Mouse (Mus musculus) c-Kit-positive CD71-negative TER-119-negative erythroid progenitor cells, embryonic 14.5 days (primary cell): Measurements from ENCODE around the gene Fry.

Experiments used
- DNase-seq: peaks from one replicate; pipeline ENCODE4 v3.0.0-alpha.2; 2013; ENCODE audit warnings: low read depth

Fry gene

DNA sequence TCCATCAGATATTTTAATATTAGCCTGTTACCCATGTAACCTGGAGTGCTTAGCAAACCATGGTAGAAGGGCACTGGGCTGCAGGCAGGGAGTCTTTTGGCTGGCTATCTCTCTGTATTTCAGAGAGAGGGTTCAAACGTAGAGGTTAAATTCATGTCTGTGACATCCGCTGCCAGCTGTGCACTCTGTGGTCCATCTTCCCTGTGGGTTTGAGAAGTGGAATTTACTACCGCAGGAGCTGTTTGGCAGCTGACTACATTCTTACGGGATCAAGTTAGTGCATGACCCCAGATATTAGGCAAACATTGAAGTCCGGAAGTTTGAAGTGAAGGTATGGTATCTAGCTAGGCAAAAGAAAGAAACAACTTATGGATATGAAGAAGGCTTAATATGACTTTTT is 222.5 kb downstream of the Fry start:
- no peak for DNase-seq

DNA sequence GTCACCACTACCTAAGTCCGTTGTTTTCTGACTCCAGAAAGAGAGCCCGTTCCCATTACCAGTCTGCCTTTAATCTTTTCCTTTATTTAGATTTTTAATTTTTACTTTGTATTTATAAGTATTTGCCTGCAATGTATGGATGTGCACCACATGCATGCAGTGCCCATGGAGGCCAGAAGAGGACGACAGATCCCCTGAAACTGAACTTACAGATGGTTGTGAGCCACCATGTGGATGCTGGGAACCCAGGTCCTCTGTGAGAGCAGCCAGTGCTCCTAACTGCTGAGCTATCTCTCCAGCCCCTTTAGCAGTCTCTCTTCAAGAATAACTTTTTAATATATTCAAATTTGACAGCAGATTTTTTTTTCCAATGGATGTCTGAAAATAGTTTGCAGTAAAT is 223.7 kb downstream of the Fry start:
- no peak for DNase-seq

DNA sequence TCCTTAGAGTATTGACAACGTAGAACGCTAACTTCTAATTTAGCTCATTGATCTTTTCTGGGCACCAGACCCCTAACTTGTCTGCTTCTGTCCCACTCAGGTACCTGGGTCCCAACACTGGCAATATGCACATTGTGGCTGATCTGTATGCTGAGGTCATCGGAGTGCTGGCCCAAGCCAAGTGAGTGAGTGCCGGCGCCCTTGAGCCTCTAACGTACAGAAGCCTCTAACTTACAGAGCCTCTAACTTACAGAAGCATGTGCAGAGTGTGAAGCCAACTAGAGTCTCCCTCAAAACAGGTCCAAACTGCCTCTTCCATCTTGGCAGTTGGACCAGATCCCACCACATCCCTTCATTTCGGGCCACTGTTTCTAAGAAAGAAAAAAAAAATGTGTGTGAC is 227.5 kb downstream of the Fry start:
- DNase-seq: no peak

DNA sequence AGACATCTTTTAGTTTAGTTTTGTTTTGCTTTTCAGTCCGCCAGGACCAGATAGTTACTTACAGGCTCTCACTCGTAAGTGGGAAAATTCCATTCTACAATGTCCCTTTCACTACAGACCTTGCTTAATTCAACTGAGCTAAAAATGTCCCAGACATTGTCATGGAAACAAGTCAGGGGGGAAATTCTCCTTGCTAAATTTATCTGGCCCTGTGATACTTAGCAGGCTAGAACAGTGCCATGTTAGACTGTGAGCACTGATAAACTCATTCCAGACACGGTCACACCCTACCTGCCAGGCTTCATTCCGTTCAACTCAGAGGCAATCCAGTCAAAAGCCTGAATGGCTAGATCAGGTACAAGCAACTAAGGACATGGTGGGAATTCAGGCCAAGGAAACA is 227.9 kb downstream of the Fry start:
- DNase-seq: no peak

DNA sequence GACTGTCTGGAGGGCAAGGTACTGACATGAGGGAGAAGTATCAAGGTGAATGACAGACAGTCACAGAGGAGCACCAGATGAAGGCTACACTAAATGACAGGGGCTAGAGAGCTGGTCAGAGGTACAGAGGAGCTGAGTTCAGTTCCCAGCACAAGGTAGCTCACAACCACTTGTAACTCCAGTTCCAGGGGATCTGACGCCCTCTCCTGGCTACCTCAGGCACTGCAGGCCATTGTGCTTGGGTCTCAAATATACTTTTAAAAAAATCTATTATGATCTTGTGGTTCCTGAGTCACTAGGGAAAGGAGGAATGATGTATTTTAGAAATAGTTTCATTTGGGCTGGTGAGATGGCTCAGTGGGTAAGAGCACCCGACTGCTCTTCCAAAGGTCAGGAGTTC is 229.4 kb downstream of the Fry start:
- no peak for DNase-seq

DNA sequence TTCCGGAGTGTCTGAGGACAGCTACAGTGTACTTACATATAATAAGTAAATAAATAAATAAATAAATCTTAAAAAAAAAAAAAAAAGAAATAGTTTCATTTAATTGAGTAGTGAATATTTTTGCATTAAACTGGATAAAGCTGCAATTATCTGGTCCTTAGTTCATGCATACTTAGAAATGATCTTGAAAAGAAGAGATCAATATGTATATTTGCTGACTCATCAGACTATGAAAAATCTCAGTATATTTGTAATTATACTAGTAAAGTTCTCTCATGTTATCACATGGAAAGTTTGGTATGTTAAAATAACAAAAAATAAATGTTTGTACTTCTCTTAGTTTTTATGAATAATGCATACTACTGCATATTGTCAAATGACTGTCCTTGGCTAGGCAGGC is 229.9 kb downstream of the Fry start:
- DNase-seq: no peak

DNA sequence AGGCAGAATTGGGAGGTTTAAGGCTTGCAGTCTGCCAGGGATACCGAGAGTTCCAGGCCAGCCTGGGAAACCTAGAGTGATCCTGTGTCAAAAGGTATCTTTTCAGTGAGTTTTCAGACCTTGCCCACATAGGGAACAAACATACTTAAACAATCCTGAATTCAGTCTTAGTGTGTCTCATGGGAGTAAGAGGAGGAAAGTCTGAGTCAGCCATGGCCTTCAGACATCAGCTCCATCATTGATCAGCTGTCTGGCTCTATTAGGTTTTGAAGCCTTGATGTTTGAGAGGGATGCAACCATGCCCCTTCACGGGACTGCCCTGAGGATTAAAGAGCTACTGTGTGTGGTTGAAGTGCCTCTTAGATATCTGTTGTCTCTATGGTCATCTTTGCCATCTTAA is 232.7 kb downstream of the Fry start:
- no peak for DNase-seq

DNA sequence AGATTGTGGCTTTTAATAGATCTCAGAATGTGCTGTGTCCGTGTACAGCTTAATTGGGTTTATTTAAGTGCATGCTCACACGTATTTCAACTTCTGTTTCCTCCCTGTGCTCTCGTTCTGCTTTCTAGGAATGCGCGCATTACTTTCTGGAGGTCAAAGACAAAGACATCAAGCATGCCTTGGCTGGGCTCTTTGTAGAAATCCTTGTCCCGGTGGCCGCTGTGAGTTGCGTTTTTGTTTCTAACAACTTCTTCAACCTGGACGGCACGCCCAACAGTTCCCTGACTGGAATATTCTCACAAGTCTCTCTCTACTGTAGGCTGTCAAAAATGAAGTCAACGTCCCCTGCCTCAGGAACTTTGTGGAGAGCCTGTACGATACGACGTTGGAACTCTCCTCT is 240.2 kb downstream of the Fry start:
- DNase-seq: no peak

DNA sequence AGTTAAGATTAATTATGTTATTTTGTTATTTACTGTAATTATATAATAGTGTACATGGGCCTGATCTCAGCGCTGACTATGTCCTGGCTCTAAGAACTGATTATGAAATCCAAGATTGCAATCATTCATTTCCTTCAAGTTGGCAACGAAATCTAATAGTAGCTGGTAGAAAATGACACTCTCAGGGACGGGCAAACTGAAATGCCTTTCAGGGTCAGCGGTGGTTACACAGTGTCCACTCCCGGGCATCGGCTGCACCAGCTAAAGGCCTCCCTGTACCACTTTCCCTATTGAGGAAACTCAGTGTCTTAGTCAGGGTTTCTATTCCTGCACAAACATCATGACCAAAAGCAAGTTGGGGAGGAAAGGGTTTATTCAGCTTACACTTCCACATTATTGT is 243.8 kb downstream of the Fry start:
- no peak for DNase-seq

DNA sequence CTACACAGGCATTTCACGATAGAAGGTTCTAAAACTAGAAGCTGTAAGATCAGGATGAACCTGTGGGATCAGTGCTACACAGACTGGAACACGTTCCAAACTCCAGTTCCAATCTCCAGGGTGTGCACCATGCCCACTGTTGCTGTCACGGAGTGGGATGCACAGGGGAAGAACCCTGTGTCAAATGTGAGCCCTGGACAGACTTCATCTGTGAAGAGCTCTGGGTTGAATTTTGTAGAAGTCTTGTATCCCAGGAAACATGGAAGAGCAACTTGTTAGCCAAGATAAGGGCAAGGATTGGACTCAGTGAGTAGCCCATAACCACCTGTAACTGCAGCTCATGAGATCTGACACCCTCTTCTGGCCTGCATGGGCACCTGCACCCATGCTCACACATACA is 246.2 kb downstream of the Fry start:
- no peak for DNase-seq

DNA sequence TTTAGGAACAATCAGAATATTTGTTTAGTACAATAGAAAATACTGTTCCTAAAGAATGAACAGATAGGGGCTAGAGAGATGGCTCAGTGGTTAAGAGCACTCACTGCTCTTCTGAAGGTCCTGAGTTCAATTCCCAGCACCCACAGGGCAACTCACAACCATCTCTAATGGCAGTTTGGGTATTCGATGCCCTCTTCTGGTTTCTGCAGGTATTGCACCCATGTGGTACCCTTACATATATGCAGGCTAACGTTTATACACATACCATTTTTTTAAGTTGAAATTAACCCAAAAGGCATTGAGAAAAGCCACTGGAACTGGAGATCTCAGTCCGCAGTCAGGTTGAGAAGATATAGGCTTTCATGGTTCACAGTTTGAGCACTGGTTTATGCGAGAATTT is 248.6 kb downstream of the Fry start:
- no peak for DNase-seq

DNA sequence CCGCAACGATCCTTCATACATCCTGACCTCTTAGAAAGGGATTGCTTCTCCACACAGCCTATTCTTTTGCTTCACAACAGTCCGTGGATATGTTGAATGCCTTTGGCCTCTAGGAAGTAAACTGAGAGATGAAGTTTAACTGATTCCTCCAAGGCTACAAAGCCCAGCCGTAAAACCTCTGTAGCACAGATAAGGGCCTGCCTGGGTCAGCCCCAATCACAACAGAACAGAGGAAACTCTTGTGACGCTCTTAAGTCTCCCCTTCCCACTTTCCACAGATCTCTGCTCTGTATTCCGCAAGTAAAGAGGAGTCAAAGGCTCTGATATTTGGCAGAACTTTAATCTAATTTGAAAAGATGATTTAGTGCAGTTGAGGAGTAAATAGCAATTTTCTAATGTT is 251.8 kb downstream of the Fry start:
- no peak for DNase-seq

DNA sequence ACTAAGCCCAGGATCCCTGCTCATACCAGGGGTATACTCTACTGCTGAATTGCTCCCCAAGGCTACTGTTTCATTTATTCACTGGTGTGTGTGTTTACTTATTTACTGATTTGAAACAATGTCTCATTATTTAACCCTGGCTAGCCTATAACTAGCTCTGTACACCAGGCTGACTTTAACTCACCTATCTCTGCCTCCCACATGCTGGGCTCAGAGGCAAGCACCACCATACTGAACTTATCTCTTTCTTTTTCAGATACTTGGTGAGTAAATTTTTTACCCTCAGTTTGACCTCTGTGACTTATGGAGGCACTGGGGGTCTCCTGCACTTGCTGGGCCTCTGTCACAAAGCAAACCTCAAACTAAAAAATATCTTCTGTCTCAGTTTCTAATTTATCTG is 252.4 kb downstream of the Fry start:
- no peak for DNase-seq

DNA sequence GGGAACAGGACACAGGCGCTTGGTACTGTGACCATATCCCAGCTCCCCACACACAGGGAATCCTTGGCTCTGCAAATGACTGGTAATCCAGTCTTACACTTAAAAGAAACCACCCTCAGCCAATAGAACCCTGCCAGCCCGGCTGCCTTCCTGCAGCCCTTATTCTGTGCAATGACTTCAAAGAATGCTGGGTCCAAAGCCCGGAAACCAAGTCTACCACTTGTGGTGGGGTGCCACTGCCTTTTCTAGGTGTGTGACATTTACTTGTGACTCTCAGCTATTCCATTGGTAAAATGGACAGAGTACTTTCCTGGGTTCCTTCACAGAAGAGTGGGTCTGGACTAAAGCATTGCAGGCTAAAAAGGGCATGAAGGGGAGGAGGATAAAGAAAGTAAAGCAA is 254.5 kb downstream of the Fry start:
- DNase-seq: no peak

DNA sequence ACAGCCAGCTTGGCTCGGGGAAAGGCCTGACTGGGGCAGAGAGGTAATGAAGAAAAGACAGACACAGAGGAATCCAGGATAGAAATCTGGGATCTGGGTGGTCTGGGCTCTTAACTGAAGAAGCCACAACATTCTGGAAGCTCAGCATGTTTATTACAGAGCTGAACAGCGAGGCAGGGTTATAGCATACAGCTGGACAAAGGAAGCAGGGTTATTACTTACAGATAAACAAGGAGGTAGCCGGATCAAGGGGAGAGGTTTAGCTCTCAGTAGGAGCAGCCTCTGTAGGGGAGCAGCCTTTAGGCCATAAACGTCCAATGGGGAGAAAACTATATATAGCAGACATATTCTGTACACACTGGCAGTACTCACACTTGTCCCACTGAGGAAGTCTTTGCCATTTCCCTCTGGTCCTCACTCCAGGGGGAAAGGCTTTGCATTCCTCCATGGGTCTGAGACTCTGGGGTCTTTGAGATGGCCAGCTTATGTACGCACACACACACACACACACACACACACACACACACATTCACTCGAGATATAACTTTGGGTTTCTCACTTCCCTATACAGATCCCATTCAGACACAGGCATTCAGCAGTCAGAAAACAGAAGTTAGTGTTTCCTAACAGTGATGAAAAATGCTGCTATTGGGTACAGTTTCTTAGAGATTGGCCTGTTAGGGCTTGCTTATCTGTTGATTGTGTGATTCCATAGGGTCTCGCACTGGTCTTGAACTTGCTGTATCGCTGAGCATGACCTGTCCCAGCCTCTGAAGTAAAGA is 256.5 kb downstream of the Fry start:
- no peak for DNase-seq

DNA sequence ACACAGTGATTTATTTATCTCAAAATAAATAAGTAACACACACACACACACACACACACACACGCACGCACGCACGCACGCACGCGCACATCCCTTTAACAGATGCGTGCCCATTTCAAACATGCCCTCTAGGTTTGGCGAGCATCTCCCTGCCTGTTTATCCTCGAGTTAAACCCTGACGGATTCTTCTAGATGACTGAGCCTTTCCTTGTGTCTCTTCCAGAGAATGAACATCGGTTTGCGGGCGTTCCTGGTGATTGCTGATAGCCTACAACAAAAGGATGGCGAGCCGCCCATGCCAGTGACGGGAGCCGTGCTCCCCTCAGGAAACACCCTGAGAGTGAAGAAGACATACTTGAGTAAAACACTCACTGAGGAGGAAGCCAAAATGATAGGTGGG is 260.1 kb downstream of the Fry start:
- no peak for DNase-seq

DNA sequence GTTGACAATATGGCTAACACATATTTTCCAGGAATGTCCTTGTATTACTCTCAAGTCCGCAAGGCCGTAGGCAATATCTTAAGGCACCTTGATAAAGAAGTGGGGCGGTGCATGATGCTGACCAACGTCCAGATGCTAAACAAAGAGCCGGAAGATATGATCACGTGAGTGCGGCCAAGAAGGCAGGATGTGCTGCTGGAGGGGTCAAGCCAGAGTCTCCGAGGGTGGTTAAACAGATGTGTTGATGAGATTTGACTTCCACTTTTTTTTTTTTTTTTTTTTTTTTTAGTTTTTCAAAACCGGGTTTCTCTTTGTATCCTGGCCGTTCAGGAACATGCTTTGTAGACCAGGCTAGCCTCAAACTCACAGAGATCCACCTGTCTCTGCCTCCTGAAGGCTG is 262.3 kb downstream of the Fry start:
- no peak for DNase-seq

DNA sequence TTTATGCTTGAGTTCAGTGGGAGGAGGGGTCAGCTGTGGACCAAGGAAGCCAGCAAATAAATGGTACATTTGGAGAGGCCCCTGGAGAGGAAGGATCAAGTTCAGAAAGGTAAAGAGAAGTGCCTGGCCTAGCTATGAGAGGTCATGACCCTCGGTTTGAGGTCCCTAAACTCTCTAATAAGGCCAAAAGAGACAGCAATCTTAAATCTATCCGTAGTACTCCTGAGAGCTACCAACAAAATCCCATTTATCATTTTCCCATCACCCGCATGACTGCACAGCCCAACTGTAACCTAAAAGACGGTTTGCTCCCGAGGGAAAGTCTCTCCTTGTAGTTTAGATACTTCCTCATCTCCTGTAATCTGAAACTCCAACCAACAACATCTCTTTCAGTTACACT is 264.0 kb downstream of the Fry start:
- DNase-seq: no peak

DNA sequence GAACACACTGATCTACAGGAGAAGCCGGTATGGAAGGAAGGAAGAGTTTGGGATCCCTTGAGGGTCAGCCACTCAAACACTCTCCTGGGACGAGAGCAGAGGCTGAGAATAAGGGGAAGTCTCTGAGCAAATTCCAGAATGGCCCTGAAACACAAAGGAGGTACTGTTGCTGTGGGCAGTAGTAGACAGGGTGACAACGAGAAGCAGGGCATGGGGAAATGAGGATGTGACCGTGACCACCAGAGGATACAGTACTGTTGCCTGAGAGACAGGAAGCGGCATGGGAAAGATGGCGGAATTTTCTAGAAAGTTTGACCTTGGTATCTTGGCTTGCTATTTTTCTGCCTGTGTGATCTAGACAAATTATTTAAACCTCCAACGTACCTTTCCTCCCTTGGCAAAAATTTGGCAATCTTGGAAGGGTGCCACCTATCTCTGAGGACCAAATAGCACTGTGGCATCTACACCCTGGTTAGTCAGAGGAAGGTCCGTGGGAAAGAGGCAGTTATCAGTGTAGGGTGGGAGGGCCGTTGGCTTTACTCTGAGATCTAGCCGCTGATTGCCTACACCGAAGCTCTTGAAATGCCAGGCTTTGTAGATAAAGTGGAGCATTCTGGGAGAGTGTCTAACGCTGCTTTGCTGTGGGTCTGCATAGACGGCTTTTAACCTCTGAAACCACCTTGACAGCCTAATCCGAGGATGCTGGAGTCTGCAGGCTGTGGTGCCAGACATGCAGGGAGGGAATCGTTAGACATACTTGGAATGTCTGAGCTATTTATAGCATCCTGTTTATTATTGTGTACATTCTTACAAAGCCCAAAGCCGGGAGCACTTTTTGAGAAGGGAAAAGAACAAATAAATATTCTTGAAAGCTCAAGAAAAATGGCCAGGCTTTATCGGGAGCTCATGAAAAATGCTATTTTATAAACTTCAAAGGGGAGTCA is 266.1 kb downstream of the Fry start:
- DNase-seq: no peak

DNA sequence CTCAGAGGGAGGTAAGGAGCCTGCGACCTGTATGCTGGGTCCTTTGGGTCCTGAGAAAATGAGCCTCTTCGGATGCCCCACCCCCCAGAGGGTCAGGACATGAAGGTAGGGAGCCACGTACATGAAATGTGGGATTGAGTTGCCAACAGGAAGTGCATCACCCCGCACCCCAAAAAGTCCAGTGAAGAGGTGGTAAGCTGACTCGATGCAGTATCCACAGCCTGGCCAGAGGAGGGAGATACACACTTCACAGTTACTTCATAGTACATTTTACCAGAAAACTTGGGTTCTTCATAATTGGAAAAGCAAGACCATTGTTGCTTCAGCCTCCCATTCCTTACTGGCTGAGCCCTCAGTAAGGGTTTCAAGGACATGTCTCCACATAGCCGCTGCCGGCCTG is 266.8 kb downstream of the Fry start:
- DNase-seq: no peak

DNA sequence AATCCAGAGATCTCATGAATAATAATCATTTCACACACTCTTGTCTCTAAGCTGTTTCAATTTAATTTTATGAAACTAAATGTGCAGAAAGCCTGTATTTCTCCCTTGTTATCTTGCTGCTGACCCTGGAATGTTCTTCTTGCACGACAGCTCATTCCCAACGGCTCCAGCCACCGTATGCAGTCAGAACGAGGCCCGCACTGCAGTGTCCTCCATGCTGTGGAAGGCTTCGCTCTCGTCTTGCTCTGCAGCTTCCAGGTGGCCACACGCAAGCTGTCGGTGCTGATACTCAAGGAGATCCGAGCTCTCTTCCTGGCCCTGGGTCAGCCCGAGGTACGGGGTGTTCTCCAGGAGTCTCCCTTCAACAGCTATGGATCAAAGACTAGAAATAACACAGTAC is 270.2 kb downstream of the Fry start:
- no peak for DNase-seq

DNA sequence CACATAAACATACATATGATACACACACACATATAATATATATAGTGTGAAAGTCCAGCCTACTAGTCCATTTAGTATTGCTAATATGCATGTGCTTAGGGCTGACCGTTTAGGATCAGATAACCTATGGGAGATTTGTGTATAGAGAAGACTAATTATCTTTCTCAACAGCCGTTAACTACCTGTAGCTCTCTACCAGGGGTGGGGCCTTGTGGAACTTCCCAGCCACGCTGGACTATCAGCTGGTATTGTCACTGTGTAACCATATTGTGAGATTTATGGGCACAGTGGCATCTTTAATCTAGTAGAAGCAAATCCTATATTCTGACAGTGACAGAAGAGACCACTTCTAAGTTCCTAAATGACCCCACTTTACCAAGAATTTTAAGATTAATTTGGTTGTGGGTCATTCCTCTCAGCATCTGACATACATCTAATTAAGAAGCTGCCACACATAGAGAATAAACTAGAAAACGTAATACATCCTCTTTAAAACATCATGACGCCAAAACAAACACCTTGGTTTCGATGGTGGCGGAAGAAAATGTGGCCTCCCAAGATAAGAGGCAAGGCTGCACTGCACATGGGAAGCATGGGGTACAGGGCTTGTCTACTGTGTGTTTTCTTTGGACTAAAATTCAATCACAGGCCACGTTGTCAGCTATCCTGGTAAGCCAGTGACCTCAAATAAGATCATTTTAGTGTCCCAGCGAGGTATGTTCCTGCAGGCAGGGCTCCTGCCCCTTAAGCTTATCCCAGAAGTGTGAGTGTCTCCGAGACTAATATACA is 271.3 kb downstream of the Fry start:
- peak; percentile 29 for DNase-seq

DNA sequence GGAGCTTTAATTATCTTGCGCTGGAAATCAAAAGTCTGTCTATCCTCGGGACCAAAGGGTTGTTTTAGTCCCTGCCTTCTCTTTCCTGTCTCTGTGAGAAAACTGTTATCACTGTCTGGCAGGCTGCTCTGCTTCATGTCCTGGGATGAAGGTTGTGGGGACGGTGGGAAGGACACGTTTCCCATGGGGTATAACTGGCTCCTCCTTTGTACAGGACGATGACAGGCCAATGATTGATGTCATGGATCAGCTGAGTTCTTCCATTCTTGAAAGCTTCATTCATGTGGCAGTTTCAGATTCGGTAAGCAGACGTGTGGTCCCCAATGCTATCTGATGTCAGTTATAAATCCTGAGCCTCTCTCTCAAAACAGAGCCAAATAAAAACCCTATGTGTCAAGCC is 272.0 kb downstream of the Fry start:
- no peak for DNase-seq
